Mouse (Mus musculus): ENCODE measurements around the gene 4931417E11Rik.

4931417E11Rik gene

GRCm38 (mm10) chr6:73469567-73469966, at the start of gene 4931417E11Rik:
4931417E11Rik (minus strand) TSS chr6:73469667.
- in situ Hi-C loops (cut with MboI, MseI), result no loop called here

GRCm38 (mm10) chr6:73517818-73518396, 48.4 kb upstream of the 4931417E11Rik start:
- in situ Hi-C loops (cut with MboI, MseI), result no loop called here

- in situ Hi-C loops (cut with MboI, MseI), result no loop called here
Observed at GRCm38 (mm10) chr6:73512907-73513306, 43.4 kb upstream of the 4931417E11Rik start.

- in situ Hi-C loops (cut with MboI, MseI), result no loop called here
Observed at GRCm38 (mm10) chr6:73499631-73500030, 30.2 kb upstream of the 4931417E11Rik start.

GRCm38 (mm10) chr6:73497321-73497720, 27.9 kb upstream of the 4931417E11Rik start:
- in situ Hi-C loops (cut with MboI, MseI), result no loop called here

GRCm38 (mm10) chr6:73490524-73490923, 21.1 kb upstream of the 4931417E11Rik start:
- in situ Hi-C loops (cut with MboI, MseI), result no loop called here

GRCm38 (mm10) chr6:73485616-73486015, 16.1 kb upstream of the 4931417E11Rik start:
- in situ Hi-C loops (cut with MboI, MseI), result no loop called here

GRCm38 (mm10) chr6:73466084-73466483, 3.4 kb downstream of the 4931417E11Rik start:
- in situ Hi-C loops (cut with MboI, MseI), result no loop called here

- in situ Hi-C loops (cut with MboI, MseI), result no loop called here
Observed at GRCm38 (mm10) chr6:73462543-73462942, 6.9 kb downstream of the 4931417E11Rik start.

- in situ Hi-C loops (cut with MboI, MseI), result no loop called here
Observed at GRCm38 (mm10) chr6:73433912-73434311, 35.6 kb downstream of the 4931417E11Rik start.

GRCm38 (mm10) chr6:73428618-73429336, 40.7 kb downstream of the 4931417E11Rik start:
- in situ Hi-C loops (cut with MboI, MseI), result no loop called here

GRCm38 (mm10) chr6:73427273-73427812, 42.1 kb downstream of the 4931417E11Rik start:
- in situ Hi-C loops (cut with MboI, MseI), result no loop called here
